Mouse (Mus musculus) lung, embryonic 14.5 days (tissue): Measurements from ENCODE around the gene Clcc1. TPM values are rescaled to one million over a fixed set of nuclear protein-coding genes. Genes with fewer than 3 reads are reported as not detected.

Source experiments
- ATAC-seq: fragments of 200-750 bp; cut with Nextera tagmentation; 2 replicates; pipeline ENCODE4 v1.8.0; 2017; ENCODE audit warnings: mild to moderate bottlenecking, moderate TSS enrichment, moderate library complexity; ENCODE audit not compliant: insufficient read depth
- DNase-seq: peaks from one replicate; pipeline ENCODE4 v3.0.0-alpha.2; 2015
- H3K27ac ChIP-seq: fragments of 300-500 bp; sonication (generic); 2 replicates; pipeline ENCODE4 v1.5.1; 2014; ENCODE audit warnings: low read depth, mild to moderate bottlenecking, moderate library complexity
- H3K27me3 ChIP-seq: fragments of 300-500 bp; sonication (generic); 2 replicates; pipeline ENCODE4 v1.6.1; 2014; ENCODE audit warnings: low read length, control low read depth; ENCODE audit not compliant: insufficient read depth
- H3K36me3 ChIP-seq: fragments of 300-500 bp; sonication (generic); 2 replicates; pipeline ENCODE4 v1.6.1; 2014; ENCODE audit warnings: control low read depth; ENCODE audit not compliant: insufficient read depth
- H3K4me1 ChIP-seq: fragments of 300-500 bp; sonication (generic); 2 replicates; pipeline ENCODE4 v1.6.1; 2014; ENCODE audit warnings: antibody characterized with exemption, control low read depth; ENCODE audit not compliant: insufficient read depth
- H3K4me2 ChIP-seq: fragments of 300-500 bp; sonication (generic); 2 replicates; pipeline ENCODE4 v1.6.1; 2014; ENCODE audit warnings: mild to moderate bottlenecking
- H3K4me3 ChIP-seq: fragments of 300-500 bp; sonication (generic); 2 replicates; pipeline ENCODE4 v1.5.1; 2014; ENCODE audit warnings: low read depth, low read length
- H3K9ac ChIP-seq: fragments of 300-500 bp; sonication (generic); 2 replicates; pipeline ENCODE4 v1.6.1; 2014
- H3K9me3 ChIP-seq: fragments of 300-500 bp; sonication (generic); 2 replicates; pipeline ENCODE4 v1.6.1; 2016; ENCODE audit warnings: low read depth, low read length, control low read depth
- CTCF ChIP-seq: IDR thresholded peaks from 2 replicates; pipeline ENCODE4 v1.5.1; 2016; ENCODE audit warnings: antibody characterized with exemption, low read depth
- WGBS: fragments of 180-500 bp; shearing (Covaris S2); extraction: QIAGEN DNeasy Blood & Tissue Kit; methylation state at CpG from one replicate; pipeline ENCODE4 v1.1.7; 2014; 5-methylcytosine and 5-hydroxymethylcytosine counted together
- polyA plus RNA-seq: library from polyadenylated mRNA; unstranded; fragments of >200 nt; fragmentation: Nextera tagmentation; extraction: Ambion mirVana; gene quantifications from 2 replicates; pipeline ENCODE4 v1.2.1, GENCODE M21; 2014

Gene Clcc1
- polyA plus RNA-seq, 1 experiment from 2014 or later, result 85.9 TPM

DNA sequence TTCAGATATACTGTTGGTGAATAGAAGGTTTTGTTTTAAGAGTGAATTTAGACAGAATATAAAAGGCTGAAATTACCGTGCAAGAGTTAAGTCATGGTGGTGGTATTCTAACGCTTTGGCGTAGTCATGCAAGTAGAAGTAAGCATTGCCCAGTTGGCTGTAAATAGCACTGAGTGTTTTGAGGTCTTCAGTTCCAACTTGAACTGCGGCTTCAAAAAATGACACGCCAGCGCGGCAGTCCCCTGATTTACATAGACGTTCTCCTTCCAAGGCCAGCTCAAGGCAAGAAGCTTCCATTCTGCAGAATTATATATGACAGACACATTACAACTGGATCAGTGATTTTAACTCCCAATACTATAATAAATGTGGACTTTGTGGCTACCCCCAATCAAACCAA lies 49.1 kb downstream of the Clcc1 start:
- peaks cover 59% of the 10 kb centered on the region for H3K36me3 ChIP-seq
- H3K4me3 ChIP-seq, result no peak overlapping the region
- H3K4me1 ChIP-seq, result no peaks in the 10 kb centered on the region
- H3K27me3 ChIP-seq, result no peaks in the 10 kb centered on the region
- H3K27ac ChIP-seq, result no peak overlapping the region
- 95% methylated on average over 8 of the region's 8 CpGs for WGBS
- no peaks in the 10 kb centered on the region for H3K9me3 ChIP-seq
- H3K4me2 ChIP-seq, result no peak overlapping the region
- no peak for ATAC-seq
- no peak for TF ChIP-seq CTCF
- DNase-seq, result no peak
- no peak overlapping the region for H3K9ac ChIP-seq

DNA sequence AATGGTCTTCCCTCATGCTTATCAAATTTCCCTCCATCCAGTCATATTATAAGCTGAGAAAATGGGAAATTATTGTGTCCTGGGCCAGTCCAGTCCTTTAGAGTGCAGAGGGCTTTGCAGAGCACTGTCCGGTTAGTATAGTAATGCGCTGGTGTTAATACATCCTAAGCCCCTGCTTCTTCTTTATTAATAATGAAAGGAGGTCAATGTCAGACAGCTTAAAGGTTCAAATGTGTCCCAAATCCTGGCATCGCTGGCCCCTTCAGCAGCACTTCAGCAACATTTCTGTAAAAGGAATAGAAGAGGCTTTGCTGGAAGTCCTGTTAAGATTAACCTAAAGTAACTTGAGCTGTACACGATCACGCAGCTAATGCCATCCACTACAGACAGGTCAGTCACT lies 57.6 kb downstream of the Clcc1 start:
- Histone ChIP-seq H3K9ac (no peak overlapping the region), H3K27me3 (0 out of 2 replicates have a peak, but pooled peaks cover 4% of the 10 kb centered on the region), H3K9me3 (no peaks in the 10 kb centered on the region), H3K4me2 (no peak overlapping the region), H3K4me1 (0 out of 2 replicates have a peak, but pooled peaks cover 3% of the 10 kb centered on the region), H3K27ac (no peak overlapping the region), H3K4me3 (no peak overlapping the region), H3K36me3 (peaks cover 7% of the 10 kb centered on the region; the same call in 1 of the 2 replicates)
- TF ChIP-seq CTCF, result no peak
- WGBS, result 89% methylated on average over 5 of the region's 5 CpGs
- ATAC-seq, result no peak
- no peak for DNase-seq

DNA sequence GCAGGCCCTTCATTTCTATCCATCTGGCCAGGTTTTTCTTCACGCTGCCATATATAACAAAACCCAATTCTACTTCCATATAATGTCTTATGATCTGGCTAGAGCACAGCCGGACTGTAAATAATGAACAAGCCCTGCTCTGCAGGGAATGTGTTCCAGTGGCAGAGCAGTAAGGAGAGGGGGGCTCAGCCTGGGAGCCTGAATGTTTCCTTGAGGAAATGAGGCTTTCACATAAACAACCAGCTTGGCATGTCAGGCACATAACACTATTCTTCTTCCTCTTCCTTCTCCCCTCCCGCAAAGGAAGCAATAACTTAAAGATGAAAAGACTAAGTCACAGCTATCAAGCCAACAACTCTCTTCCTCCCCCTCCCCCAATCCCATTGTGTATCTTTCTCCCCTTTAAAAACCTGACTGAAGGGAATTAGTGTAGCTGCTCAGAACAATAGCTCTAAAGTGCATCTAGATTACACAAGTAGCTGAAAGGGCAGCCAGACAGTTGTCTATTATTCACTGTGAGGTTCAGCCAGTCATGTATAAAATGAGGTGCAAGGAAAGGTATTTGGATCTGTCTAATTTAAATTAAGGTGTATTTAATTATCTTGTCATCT lies 59.5 kb downstream of the Clcc1 start:
- Histone ChIP-seq H3K9me3 (no peaks in the 10 kb centered on the region), H3K4me3 (no peak overlapping the region), H3K4me2 (no peak overlapping the region), H3K4me1 (0 out of 2 replicates have a peak, but pooled peaks cover 3% of the 10 kb centered on the region), H3K9ac (no peak overlapping the region), H3K27me3 (0 out of 2 replicates have a peak, but pooled peaks cover 4% of the 10 kb centered on the region), H3K27ac (no peak overlapping the region; the same call in 1 of the 2 replicates), H3K36me3 (no peaks in the 10 kb centered on the region)
- DNase-seq (peak; percentile 63), ATAC-seq (peak; percentile 65; the same call in 1 of the 2 replicates)
- TF ChIP-seq CTCF, result no peak
- 43% methylated on average over 3 of the region's 3 CpGs for WGBS

DNA sequence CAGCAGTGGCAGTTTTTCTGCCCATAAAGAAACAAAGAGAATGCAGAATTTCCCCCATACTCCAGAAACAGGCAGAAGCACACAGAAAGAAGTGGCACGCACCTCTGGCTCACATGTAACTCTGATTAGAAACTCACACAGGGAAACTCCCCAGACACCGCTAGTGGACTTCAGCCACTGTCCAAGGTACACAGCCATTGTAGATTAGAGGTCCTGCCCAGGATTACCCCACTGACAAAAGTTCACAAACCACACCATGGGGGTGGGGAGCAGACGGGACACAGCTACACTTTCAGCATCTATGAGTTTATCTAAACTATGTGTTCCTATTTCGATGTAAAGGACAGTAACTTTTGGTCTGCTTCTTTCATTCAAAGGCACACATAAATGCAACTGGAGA lies 61.1 kb downstream of the Clcc1 start:
- Histone ChIP-seq H3K4me1 (0 out of 2 replicates have a peak, but pooled peaks cover 6% of the 10 kb centered on the region), H3K9ac (no peak overlapping the region), H3K4me3 (no peak overlapping the region), H3K27ac (no peak overlapping the region), H3K36me3 (no peaks in the 10 kb centered on the region), H3K27me3 (0 out of 2 replicates have a peak, but pooled peaks cover 4% of the 10 kb centered on the region), H3K4me2 (no peak overlapping the region), H3K9me3 (no peaks in the 10 kb centered on the region)
- no peak for ATAC-seq
- 89% methylated on average over 4 of the region's 4 CpGs for WGBS
- no peak for DNase-seq
- TF ChIP-seq CTCF, result no peak

DNA sequence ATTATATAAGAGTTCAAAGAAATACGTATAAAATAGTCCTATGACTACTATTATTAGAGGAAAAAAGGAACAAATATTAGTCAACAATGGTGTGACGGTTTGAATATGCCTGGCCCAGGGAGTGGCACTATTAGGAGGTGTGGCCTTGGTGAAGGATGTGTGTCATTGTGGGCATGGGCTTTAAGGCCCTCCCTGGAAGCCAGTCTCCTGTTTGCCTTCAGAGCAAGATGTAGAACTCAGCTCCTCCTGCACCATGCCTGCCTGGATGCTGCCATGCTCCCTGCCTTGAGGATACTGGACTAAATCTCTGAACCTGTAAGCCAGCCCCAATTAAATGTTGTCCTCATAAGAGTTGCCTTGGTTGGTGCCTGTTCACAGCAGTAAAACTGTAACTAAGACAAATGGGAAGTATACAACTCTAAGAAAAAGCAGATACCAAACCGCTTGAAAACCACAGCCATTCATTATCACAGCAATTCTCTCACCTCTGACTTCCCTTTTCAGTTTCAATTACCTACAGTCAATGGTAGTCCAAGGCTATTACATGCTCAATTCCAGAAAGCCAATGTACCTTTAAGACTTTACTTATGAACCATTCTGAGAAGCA lies 64.3 kb downstream of the Clcc1 start:
- H3K9me3 ChIP-seq, result no peaks in the 10 kb centered on the region
- WGBS, result 85% methylated on average over 3 of the region's 3 CpGs

DNA sequence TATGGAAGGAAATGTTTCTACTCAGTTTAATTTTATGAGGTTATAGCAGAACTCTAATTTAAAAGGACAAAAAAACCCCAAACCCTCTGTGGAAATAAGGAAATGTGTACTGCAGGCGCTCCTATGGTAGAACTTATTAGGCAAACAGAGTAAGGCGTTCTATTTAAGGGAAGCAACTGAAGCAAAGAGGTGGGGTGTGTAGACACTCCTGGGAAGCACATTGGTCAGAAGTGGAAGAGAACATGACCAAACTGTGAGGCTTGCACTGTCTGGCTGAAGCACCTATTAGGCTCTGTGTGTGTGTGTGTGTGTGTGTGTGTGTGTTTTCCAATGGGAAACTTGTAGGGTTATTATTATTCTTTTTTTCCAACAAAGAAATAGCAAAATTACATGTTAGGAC lies 65.6 kb downstream of the Clcc1 start:
- Histone ChIP-seq H3K4me2 (peak overlapping the region; percentile 77), H3K9ac (no peak overlapping the region), H3K36me3 (no peaks in the 10 kb centered on the region), H3K27me3 (0 out of 2 replicates have a peak, but pooled peaks cover 4% of the 10 kb centered on the region), H3K27ac (no peak overlapping the region), H3K4me3 (no peak overlapping the region), H3K4me1 (peaks cover 10% of the 10 kb centered on the region; the same call in 1 of the 2 replicates), H3K9me3 (no peaks in the 10 kb centered on the region)
- DNase-seq, result no peak
- 71% methylated on average over 2 of the region's 2 CpGs for WGBS
- no peak for TF ChIP-seq CTCF
- no peak for ATAC-seq

More for the DNA sequence above, 64.3 kb downstream of the Clcc1 start:
- H3K4me1 ChIP-seq, result peaks cover 13% of the 10 kb centered on the region; the same call in 1 of the 2 replicates
- H3K9ac ChIP-seq, result no peak overlapping the region
- TF ChIP-seq CTCF, result no peak
- H3K36me3 ChIP-seq, result no peaks in the 10 kb centered on the region
- H3K27ac ChIP-seq, result no peak overlapping the region
- H3K4me2 ChIP-seq, result no peak overlapping the region
- no peak for DNase-seq
- H3K4me3 ChIP-seq, result no peak overlapping the region
- no peak for ATAC-seq
- 0 out of 2 replicates have a peak, but pooled peaks cover 4% of the 10 kb centered on the region for H3K27me3 ChIP-seq

DNA sequence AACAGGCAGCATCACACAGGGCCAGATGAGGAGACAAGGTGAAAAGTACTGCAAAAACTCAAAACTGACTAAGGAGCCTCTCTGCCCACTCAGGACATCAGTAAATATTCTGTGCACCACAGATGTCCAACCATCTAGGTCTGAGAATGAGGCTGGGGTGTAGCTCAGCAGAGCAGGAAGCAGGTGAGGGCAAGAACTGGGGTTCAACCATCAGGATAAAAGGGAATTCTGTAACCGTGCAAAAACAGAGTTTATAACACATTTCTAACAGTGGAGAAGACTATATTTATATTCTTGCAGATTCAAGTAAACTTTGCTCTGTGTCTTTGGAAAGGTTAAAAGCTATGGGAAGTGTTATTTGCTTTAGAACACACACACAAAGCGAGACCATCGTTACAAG lies 66.0 kb downstream of the Clcc1 start:
- Histone ChIP-seq H3K27me3 (0 out of 2 replicates have a peak, but pooled peaks cover 4% of the 10 kb centered on the region), H3K36me3 (no peaks in the 10 kb centered on the region), H3K4me2 (peak overlapping the region; percentile 77), H3K9me3 (no peaks in the 10 kb centered on the region), H3K4me3 (no peak overlapping the region), H3K27ac (no peak overlapping the region), H3K4me1 (peaks cover 10% of the 10 kb centered on the region; the same call in 1 of the 2 replicates), H3K9ac (no peak overlapping the region)
- ATAC-seq (no peak), DNase-seq (no peak)
- 54% methylated on average over 3 of the region's 3 CpGs for WGBS
- TF ChIP-seq CTCF, result no peak
